Mouse (Mus musculus) MEL (cell line): ENCODE data around the gene Dhcr24. TPM values are rescaled to one million over a fixed set of nuclear protein-coding genes. Genes with fewer than 3 reads are reported as not detected.

Source experiments
- DNase-seq: peaks from one replicate; pipeline ENCODE4 v3.0.0; 2011; ENCODE audit warnings: low read depth, low spot score
- H3K27ac ChIP-seq: 2 replicates; pipeline ENCODE4 v1.5.1; 2012; ENCODE audit warnings: low read depth, mild to moderate bottlenecking, control low read depth, low read length, moderate library complexity; ENCODE audit not compliant: control insufficient read depth
- H3K27me3 ChIP-seq, 2 experiments: fragments of 150-350 bp in 1 of 2; sonication (generic) in 1 of 2; 2 replicates each; pipeline ENCODE4 v1.6.1; 2012; ENCODE audit warnings: low read length in 2 of 2, mild to moderate bottlenecking in 2 of 2, improper control_type of control experiment in 1 of 2, moderate library complexity in 1 of 2; ENCODE audit not compliant: insufficient read depth in 2 of 2, control insufficient read depth in 1 of 2
- H3K36me3 ChIP-seq, 2 experiments: 2 replicates each; pipeline ENCODE4 v1.6.1; 2012 to 2014; ENCODE audit warnings: low read length in 2 of 2, improper control_type of control experiment in 1 of 2, inconsistent platforms in 1 of 2, mild to moderate bottlenecking in 1 of 2; ENCODE audit not compliant: insufficient read depth in 2 of 2, control insufficient read depth in 1 of 2
- H3K4me1 ChIP-seq, 2 experiments: fragments of 150-350 bp in 1 of 2; sonication (generic) in 1 of 2; 2 replicates each; pipeline ENCODE4 v1.6.1; 2012; ENCODE audit warnings: low read length in 2 of 2, improper control_type of control experiment in 1 of 2, mild to moderate bottlenecking in 1 of 2; ENCODE audit not compliant: insufficient read depth in 2 of 2, control insufficient read depth in 1 of 2
- H3K4me3 ChIP-seq, 2 experiments: fragments of 150-350 bp in 1 of 2; sonication (generic) in 1 of 2; 2 replicates each; pipeline ENCODE4 v1.5.1; 2012; ENCODE audit warnings: low read depth in 2 of 2, low read length in 2 of 2, mild to moderate bottlenecking in 2 of 2, moderate library complexity in 2 of 2, control low read depth in 1 of 2, improper control_type of control experiment in 1 of 2; ENCODE audit not compliant: control insufficient read depth in 1 of 2, insufficient read depth in 1 of 2
- H3K79me2 ChIP-seq: 2 replicates; pipeline ENCODE4 v1.6.1; 2012; ENCODE audit warnings: mild to moderate bottlenecking, low read length, moderate library complexity; ENCODE audit not compliant: control insufficient read depth, poor library complexity, insufficient read depth
- H3K9ac ChIP-seq: 2 replicates; pipeline ENCODE4 v1.6.1; 2012; ENCODE audit warnings: low read depth, mild to moderate bottlenecking, control low read depth, low read length, moderate library complexity; ENCODE audit not compliant: control insufficient read depth, poor library complexity, severe bottlenecking
- H3K9me3 ChIP-seq: fragments of 150-350 bp; sonication (generic); replicated peaks from 2 replicates; pipeline ENCODE4 v1.6.1; 2012; ENCODE audit warnings: mild to moderate bottlenecking, low read length, improper control_type of control experiment, moderate library complexity; ENCODE audit not compliant: insufficient read depth
- CHD1 ChIP-seq: IDR thresholded peaks from 2 replicates; pipeline ENCODE4 v1.6.1; 2012; ENCODE audit warnings: low read depth, mild to moderate bottlenecking, inconsistent platforms, low read length, improper control_type of control experiment
- CHD2 ChIP-seq: IDR thresholded peaks from 2 replicates; pipeline ENCODE4 v1.6.1; 2011; ENCODE audit warnings: low read length, improper control_type of control experiment
- CTCF ChIP-seq, 3 experiments: IDR thresholded peaks in 2 of 3; conservative IDR thresholded peaks in 1 of 3; 2 replicates each; pipeline ENCODE4 v1.5.1; 2011 to 2012; ENCODE audit warnings: low read length in 3 of 3, low read depth in 2 of 3, mild to moderate bottlenecking in 2 of 3, improper control_type of control experiment in 1 of 3, inconsistent platforms in 1 of 3, mixed read lengths in 1 of 3, moderate library complexity in 1 of 3; ENCODE audit not compliant: control insufficient read depth in 1 of 3, insufficient read depth in 1 of 3, poor library complexity in 1 of 3, severe bottlenecking in 1 of 3
- E2F4 ChIP-seq: IDR thresholded peaks from 2 replicates; pipeline ENCODE4 v1.6.1; 2011; ENCODE audit warnings: low read depth, low read length, improper control_type of control experiment, borderline replicate concordance
- ELF1 ChIP-seq: IDR thresholded peaks from 2 replicates; pipeline ENCODE4 v1.6.1; 2014; ENCODE audit warnings: low read depth, mild to moderate bottlenecking, inconsistent platforms, low read length, improper control_type of control experiment, moderate library complexity
- EP300 ChIP-seq, 2 experiments: IDR thresholded peaks; 2 replicates each; pipeline ENCODE4 v1.6.1; 2011; ENCODE audit warnings: improper control_type of control experiment in 2 of 2, low read length in 2 of 2, low read depth in 1 of 2, mild to moderate bottlenecking in 1 of 2
- ETS1 ChIP-seq: IDR thresholded peaks from 2 replicates; pipeline ENCODE4 v1.6.1; 2012; ENCODE audit warnings: low read depth, mild to moderate bottlenecking, inconsistent platforms, low read length, improper control_type of control experiment, moderate library complexity
- GATA1 ChIP-seq: IDR thresholded peaks from 2 replicates; pipeline ENCODE4 v1.6.1; 2011; ENCODE audit warnings: low read depth, low read length, improper control_type of control experiment
- KAT2A ChIP-seq: conservative IDR thresholded peaks from 2 replicates; pipeline ENCODE4 v1.6.1; 2012; ENCODE audit warnings: low read depth, low read length, improper control_type of control experiment, inconsistent platforms
- MAFK ChIP-seq: IDR thresholded peaks from 2 replicates; pipeline ENCODE4 v1.6.1; 2011; ENCODE audit warnings: low read depth, mild to moderate bottlenecking, low read length, improper control_type of control experiment, borderline replicate concordance
- MEF2A ChIP-seq: IDR thresholded peaks from 2 replicates; pipeline ENCODE4 v1.6.1; 2014; ENCODE audit warnings: low read depth, mild to moderate bottlenecking, inconsistent platforms, low read length, improper control_type of control experiment; ENCODE audit not compliant: poor library complexity, insufficient replicate concordance, severe bottlenecking; ENCODE audit errors: extremely low read depth
- MXI1 ChIP-seq: IDR thresholded peaks from 2 replicates; pipeline ENCODE4 v1.6.1; 2011; ENCODE audit warnings: mild to moderate bottlenecking, low read depth, low read length, improper control_type of control experiment
- MYC ChIP-seq: IDR thresholded peaks from 2 replicates; pipeline ENCODE4 v1.6.1; 2011; ENCODE audit warnings: low read depth, mild to moderate bottlenecking, low read length, improper control_type of control experiment, moderate library complexity
- POLR2A ChIP-seq, 2 experiments: IDR thresholded peaks; 2 replicates each; pipeline ENCODE4 v1.6.1; 2011 to 2012; ENCODE audit warnings: low read length in 2 of 2, mild to moderate bottlenecking in 2 of 2, control low read depth in 1 of 2, improper control_type of control experiment in 1 of 2, low read depth in 1 of 2, moderate library complexity in 1 of 2; ENCODE audit not compliant: control insufficient read depth in 1 of 2, insufficient read depth in 1 of 2, poor library complexity in 1 of 2
- POLR2AphosphoS5 ChIP-seq: IDR thresholded peaks from 2 replicates; pipeline ENCODE4 v1.6.1; 2012; ENCODE audit warnings: low read depth, borderline replicate concordance, mild to moderate bottlenecking, inconsistent platforms, low read length, moderate library complexity, mixed read lengths
- RAD21 ChIP-seq: IDR thresholded peaks from 2 replicates; pipeline ENCODE4 v1.6.1; 2011; ENCODE audit warnings: mild to moderate bottlenecking, low read depth, low read length, improper control_type of control experiment
- RCOR1 ChIP-seq: IDR thresholded peaks from 2 replicates; pipeline ENCODE4 v1.6.1; 2012; ENCODE audit warnings: low read depth, mild to moderate bottlenecking, inconsistent platforms, low read length, improper control_type of control experiment
- SIN3A ChIP-seq: IDR thresholded peaks from 2 replicates; pipeline ENCODE4 v1.6.1; 2012; ENCODE audit warnings: low read length, improper control_type of control experiment, inconsistent platforms
- SMC3 ChIP-seq: IDR thresholded peaks from 2 replicates; pipeline ENCODE4 v1.6.1; 2011; ENCODE audit warnings: low read depth, low read length, improper control_type of control experiment
- UBTF ChIP-seq: IDR thresholded peaks from 2 replicates; pipeline ENCODE4 v1.6.1; 2012; ENCODE audit warnings: low read depth, mild to moderate bottlenecking, inconsistent platforms, low read length, improper control_type of control experiment, moderate library complexity, borderline replicate concordance; ENCODE audit not compliant: insufficient read depth
- ZC3H11A ChIP-seq: IDR thresholded peaks from 2 replicates; pipeline ENCODE4 v1.6.1; 2012; ENCODE audit warnings: low read depth, mild to moderate bottlenecking, inconsistent platforms, low read length, improper control_type of control experiment
- ZKSCAN1 ChIP-seq: IDR thresholded peaks from 2 replicates; pipeline ENCODE4 v1.6.1; 2012; ENCODE audit warnings: low read depth, mild to moderate bottlenecking, inconsistent platforms, low read length, improper control_type of control experiment, moderate library complexity
- polyA plus RNA-seq, 2 experiments: library from polyadenylated mRNA; stranded (reverse) in 1 of 2; unstranded in 1 of 2; fragments of >175 nt in 1 of 2; fragments of >200 nt in 1 of 2; gene quantifications; 2 replicates each; pipeline versions ENCODE4 v1.2.1 to v1.2.4; 2012; ENCODE audit warnings: low replicate concordance in 2 of 2, low read depth in 1 of 2; ENCODE audit not compliant: insufficient read length in 2 of 2, insufficient read depth in 1 of 2, missing spikeins in 1 of 2
- total RNA-seq: library from RNA; depleted of rRNA; stranded (reverse); fragments of 300-350 nt; gene quantifications from 2 replicates; pipeline ENCODE4 v1.2.3, GENCODE M21; 2012

Gene Dhcr24
- total and polyA plus RNA-seq, 3 experiments = 39.2 to 63.0 TPM; not detected in 1

DNA sequence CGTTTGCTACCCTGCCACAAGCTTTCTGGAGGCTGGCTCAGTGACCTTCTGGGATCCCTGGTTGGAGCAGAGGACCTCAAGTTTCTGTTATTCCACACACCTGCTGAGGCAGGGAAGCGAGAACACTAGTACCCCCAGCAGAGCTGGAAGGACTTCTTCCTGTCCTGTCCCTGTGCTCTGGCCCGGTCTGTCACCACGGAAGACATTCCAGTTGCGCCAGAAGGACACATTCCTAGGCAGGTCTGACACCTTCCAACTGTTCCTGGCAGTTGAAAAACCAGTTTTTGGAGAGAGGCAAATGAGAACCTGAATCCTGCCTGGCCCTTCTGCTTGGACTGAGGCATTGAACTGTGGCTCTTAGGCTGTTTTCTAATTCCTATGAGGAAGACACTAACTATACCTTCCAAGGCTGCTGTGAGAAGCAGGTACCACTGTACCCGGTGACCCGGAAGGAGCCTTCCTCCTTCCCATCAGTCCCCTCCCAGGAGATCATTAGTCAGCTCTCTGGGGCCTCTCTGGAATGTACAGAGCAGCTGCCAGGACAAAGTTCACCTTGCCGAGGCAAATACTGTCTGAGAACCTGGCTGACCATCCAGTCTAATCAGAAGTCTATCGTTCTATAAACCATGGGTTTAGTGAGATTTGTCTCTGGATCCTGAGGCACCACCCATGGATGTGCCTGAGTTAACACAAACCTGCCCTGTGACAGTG is 68.0 kb downstream of the Dhcr24 start:
- Histone ChIP-seq H3K4me3 (no peak overlapping the region), H3K27ac (no peak overlapping the region), H3K36me3 (no peaks in the 10 kb centered on the region), H3K9me3 (no peaks in the 10 kb centered on the region), H3K9ac (no peak overlapping the region), H3K79me2 (no peaks in the 10 kb centered on the region), H3K27me3 (peaks cover 10% of the 10 kb centered on the region in 2 experiments), H3K4me1 (no peaks in the 10 kb centered on the region)
- no peak for TF ChIP-seq POLR2AphosphoS5
- no peak for DNase-seq

DNA sequence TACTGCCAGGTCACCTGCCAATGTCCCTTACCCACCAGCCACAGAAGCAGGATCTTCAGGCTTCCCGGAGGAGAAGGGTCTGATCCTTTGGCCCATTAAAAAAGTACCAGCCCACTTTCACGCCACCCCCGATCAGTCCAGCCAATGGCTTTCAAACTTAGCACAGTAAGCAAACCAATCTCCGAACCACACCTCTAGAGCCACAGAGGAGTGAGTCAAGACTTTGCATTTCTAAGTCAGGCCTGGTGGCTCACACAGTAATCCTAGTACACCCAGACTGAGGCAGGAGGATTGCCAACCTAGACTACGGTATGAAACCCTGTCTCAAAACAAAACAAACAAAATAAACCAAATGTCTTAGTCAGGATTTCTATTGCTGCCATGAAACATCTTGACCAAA is 68.5 kb downstream of the Dhcr24 start:
- no peaks in the 10 kb centered on the region for H3K36me3 ChIP-seq
- no peaks in the 10 kb centered on the region for H3K79me2 ChIP-seq
- peaks cover 10 to 13% of the 10 kb centered on the region in 2 experiments for H3K27me3 ChIP-seq
- no peak overlapping the region for H3K27ac ChIP-seq
- no peak for DNase-seq
- TF ChIP-seq SMC3 = no peak
- no peak for TF ChIP-seq MEF2A
- TF ChIP-seq GATA1 = no peak
- TF ChIP-seq POLR2A (IDR thresholded peaks at IDR 0.05; ENCODE audit: control insufficient read depth in 1 of 2, insufficient read depth in 1 of 2, low read depth in 1 of 2, low read length in 2 of 2, poor library complexity in 1 of 2) = no peak
- TF ChIP-seq EP300 (IDR thresholded peaks at IDR 0.05; ENCODE audit: low read depth in 1 of 2, low read length in 2 of 2) = no peak
- H3K9me3 ChIP-seq = no peaks in the 10 kb centered on the region
- H3K4me3 ChIP-seq = no peak overlapping the region
- H3K4me1 ChIP-seq = no peaks in the 10 kb centered on the region
- H3K9ac ChIP-seq = no peak overlapping the region

DNA sequence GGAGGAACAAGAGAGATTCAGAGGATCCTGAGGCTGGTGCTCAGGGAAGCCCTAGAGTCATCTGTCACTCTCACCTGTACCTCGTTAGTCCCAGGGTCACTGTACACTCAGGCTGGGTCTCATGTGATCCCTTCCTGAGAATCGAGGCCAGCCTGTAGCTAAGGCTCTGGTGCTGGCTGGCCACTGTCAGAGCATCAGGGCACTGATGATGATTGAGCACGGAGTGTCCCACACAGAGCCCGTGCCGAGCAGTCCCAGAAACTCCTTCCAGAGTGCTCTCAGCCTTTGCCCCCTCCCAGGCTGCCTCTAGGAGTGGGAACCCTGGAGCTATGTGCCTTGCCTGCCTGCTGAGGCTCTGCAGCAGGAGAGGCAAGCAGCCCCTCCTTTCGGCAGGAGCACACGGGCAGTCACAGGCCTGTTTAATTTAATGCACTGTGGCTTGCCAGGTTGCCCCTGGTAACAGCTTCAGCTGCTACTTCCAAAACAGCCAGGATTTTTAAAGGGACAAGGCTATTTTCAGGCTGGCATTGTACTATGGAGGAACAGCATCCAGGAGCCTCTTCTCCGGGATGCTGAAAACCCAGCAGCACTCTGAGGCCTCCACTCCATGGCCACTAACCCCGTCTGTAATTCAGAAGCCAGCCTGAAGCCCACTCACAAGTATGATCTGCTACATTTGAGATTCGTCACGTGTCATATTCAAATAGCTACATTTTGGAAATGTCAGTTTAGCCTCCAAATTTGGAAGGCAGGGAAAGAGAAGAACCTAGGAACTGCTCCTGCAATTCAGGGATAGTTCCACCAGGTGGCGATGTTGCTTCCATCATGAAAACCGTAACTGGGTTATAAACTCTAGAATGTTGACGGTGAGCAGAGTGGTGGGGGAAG is 69.7 kb downstream of the Dhcr24 start:
- Histone ChIP-seq H3K36me3 (no peaks in the 10 kb centered on the region), H3K79me2 (no peaks in the 10 kb centered on the region), H3K9me3 (no peaks in the 10 kb centered on the region), H3K9ac (no peak overlapping the region), H3K27me3 (peaks cover 10 to 16% of the 10 kb centered on the region in 2 experiments), H3K27ac (no peak overlapping the region), H3K4me3 (no peak overlapping the region), H3K4me1 (no peaks in the 10 kb centered on the region)
- peak; percentile 71 for DNase-seq
- TF ChIP-seq CHD2 (no peak), EP300 (IDR thresholded peaks at IDR 0.05; ENCODE audit: low read depth in 1 of 2, low read length in 2 of 2) (no peak), ZC3H11A (peak; percentile 58), CTCF (IDR thresholded peaks at IDR 0.05 in 2 of 3, conservative IDR thresholded peaks at IDR 0.05 in 1 of 3; ENCODE audit: control insufficient read depth in 1 of 3, insufficient read depth in 1 of 3, low read depth in 2 of 3, low read length in 3 of 3, poor library complexity in 1 of 3, severe bottlenecking in 1 of 3) (peak; percentile 59 to 80 (median 70)), SIN3A (no peak), MYC (no peak), CHD1 (no peak), RCOR1 (no peak), ETS1 (no peak), GATA1 (no peak), E2F4 (no peak), MXI1 (no peak), ELF1 (no peak), MAFK (no peak), RAD21 (peak; percentile 65), UBTF (no peak), KAT2A (no peak), POLR2AphosphoS5 (no peak), POLR2A (IDR thresholded peaks at IDR 0.05; ENCODE audit: control insufficient read depth in 1 of 2, insufficient read depth in 1 of 2, low read depth in 1 of 2, low read length in 2 of 2, poor library complexity in 1 of 2) (no peak), ZKSCAN1 (no peak), SMC3 (peak; percentile 82)
